Mouse (Mus musculus): ENCODE measurements at regions not wholly inside any gene's neighbourhood (a gene's known extent, or its start where the extent isn't known, plus 50 kb on each side); places are given as distances from the start of the nearest gene placed in this dataset.
A peak's percentile ranks its signal among the peaks of the same experiment; 100 is the strongest.

DNA sequence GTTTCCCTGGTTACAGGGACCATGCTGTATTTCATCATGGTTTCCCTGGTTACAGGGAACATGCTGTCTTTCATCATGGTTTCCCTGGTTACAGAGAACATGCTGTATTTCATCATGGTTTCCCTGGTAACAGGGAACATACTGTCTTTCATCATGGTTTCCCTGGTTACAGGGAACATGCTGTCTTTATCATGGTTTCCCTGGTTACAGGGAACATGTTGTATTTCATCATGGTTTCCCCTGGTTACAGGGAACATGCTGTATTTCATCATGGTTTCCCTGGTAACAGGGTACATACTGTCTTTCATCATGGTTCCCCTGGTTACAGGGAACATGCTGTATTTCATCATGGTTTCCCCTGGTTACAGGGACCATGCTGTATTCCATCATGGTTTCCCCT, 1579.5 kb downstream of the 4930444P10Rik start:
- Histone ChIP-seq H3K9me3 (ENCODE audit: low read length) (no peaks in the 10 kb centered on the region), H3K9ac (no peak overlapping the region), H3K27ac (ENCODE audit: low read depth, low read length) (no peak overlapping the region), H3K4me3 (ENCODE audit: low read depth, low read length) (no peak overlapping the region), H3K4me2 (ENCODE audit: low read depth) (no peak overlapping the region), H3K27me3 (ENCODE audit: insufficient read depth, low read length) (no peaks in the 10 kb centered on the region), H3K4me1 (ENCODE audit: insufficient read depth) (no peaks in the 10 kb centered on the region), H3K36me3 (ENCODE audit: insufficient read depth) (no peaks in the 10 kb centered on the region)
- DNase-seq (peak; percentile 77), ATAC-seq (peak; percentile 64; the same call in 1 of the 2 replicates)
- TF ChIP-seq CTCF (IDR thresholded peaks at IDR 0.05; ENCODE audit: low read depth), result no peak

DNA sequence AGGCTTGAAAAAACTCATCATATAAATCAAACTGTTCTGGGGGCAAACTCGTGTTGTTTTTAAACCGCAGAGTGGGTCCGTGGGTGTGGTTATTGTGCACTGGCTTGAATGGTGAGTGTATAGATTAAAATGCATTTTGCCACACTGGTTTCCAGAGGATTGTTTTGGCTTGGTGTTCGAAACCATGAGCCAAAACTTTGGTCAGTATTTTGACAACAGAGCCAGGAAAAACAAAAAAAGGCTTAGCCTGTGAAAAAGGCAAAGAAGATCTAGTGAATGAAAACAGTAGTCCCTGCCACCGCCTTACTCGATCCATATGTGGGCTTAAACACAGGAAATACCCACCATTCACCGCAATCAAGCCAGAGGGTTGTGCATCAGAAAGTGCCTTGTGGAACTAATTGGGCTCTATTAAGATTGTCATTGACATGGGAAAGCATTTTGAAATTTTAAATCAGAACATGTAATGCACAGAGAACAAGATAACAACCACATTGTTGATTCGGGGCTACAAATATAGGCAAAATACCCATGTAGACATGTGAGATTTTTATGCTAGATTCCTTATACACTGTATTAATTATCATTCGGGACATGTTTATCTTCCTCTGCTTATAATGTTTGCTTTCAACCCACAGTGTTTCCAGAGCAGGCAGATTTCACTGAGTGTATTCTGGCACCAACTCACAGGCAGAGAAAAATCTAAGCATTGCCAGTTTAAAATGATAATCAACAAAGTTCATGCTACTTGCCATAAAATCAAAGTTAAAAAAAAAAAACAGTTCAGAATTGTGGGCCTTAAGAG, 1580.4 kb downstream of the 4930444P10Rik start:
- DNase-seq (no peak), ATAC-seq (no peak)
- Histone ChIP-seq H3K27ac (ENCODE audit: low read depth, low read length) (no peak overlapping the region), H3K4me1 (ENCODE audit: insufficient read depth) (no peaks in the 10 kb centered on the region), H3K9me3 (ENCODE audit: low read length) (no peaks in the 10 kb centered on the region), H3K4me2 (ENCODE audit: low read depth) (no peak overlapping the region), H3K4me3 (ENCODE audit: low read depth, low read length) (no peak overlapping the region), H3K27me3 (ENCODE audit: insufficient read depth, low read length) (peaks cover 6% of the 10 kb centered on the region; the same call in 1 of the 2 replicates), H3K9ac (no peak overlapping the region), H3K36me3 (ENCODE audit: insufficient read depth) (no peaks in the 10 kb centered on the region)
- 41% methylated on average over 9 of the region's 9 CpGs for WGBS
- no peak for TF ChIP-seq CTCF (IDR thresholded peaks at IDR 0.05; ENCODE audit: low read depth)

DNA sequence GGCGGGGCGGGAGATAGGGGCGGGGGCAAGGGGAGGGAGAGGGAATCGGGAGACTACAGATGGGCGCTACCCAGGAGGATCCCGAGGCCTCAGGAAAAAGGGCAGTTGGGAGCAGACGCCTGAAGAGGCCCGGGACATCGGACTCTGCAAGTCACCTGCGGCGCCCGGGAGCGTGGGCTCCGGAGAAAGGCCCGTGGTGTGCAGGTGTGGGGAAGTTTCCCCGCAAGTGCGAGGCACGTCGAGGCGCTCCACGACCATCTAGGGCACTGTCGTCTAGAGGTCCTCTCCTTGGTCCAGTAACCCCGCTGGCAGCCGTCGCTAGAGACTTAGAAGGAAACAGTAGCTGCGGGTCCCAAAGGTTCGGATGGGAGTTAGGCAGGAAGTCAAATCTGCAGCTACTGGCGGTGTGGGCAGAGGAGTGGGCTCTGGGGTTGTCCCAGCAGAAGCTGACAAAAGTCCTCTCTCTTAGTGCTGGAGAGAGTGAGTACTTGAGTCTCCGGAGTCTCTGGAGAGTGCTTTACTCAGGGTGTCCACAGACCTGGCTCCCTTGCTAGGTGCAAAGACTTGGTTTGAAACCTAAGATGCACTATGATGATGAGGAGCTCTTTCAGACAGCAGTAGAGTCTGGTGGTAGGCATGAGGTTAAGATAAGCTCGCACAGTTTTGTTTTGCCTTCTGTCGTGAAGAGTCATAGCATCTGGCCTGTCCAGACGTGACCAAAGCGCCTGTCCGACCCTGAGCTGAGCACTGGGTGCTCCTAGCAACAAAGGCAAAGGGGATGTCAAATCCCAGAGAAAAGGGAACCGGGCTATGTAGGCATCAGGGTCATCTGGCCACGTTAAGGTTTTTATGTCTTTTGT, 1586.1 kb downstream of the 4930444P10Rik start:
- peaks cover 37% of the 10 kb centered on the region for H3K27me3 ChIP-seq (ENCODE audit: insufficient read depth, low read length)
- H3K36me3 ChIP-seq (ENCODE audit: insufficient read depth), result no peaks in the 10 kb centered on the region
- H3K9me3 ChIP-seq (ENCODE audit: low read length), result no peaks in the 10 kb centered on the region
- WGBS, result 11% methylated on average over 36 of the region's 36 CpGs
- H3K9ac ChIP-seq, result peak overlapping the region; percentile 41
- peak; percentile 19; the same call in 1 of the 2 replicates for ATAC-seq
- no peaks in the 10 kb centered on the region for H3K4me1 ChIP-seq (ENCODE audit: insufficient read depth)
- H3K27ac ChIP-seq (ENCODE audit: low read depth, low read length), result no peak overlapping the region
- H3K4me3 ChIP-seq (ENCODE audit: low read depth, low read length), result peak overlapping the region; percentile 33
- TF ChIP-seq CTCF (IDR thresholded peaks at IDR 0.05; ENCODE audit: low read depth), result no peak
- no peak for DNase-seq
- peak overlapping the region; percentile 58 for H3K4me2 ChIP-seq (ENCODE audit: low read depth)

DNA sequence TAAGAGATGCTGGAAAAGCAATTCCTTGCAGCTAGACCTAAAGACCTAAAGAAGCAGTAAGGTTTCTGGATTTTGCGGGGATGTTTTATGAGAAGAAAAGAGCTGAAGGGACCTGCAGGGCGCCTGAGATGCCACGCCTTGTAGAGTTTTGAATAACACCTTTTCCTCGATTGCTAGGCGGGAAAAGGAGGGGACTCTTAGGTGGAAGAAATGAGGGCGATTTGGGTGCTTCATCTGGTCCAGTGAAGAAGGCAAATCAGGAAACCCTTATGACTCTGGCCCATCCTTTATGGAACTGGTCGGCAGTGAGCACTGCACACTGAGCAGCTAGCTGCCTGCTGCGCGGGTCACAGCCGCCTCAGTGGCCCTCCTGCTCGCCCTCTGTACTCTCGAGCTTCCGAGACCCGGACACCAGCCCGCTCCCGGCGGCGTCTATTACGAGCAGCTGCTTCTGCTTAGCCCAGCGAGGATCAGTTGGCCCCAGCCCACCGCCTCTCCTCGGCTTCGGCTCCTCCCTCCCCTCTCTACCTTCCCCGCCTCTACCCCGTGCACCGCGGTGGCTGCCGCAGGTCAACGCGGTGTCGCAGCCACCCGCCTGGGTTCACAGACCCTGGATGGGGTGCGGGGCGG, 1586.8 kb downstream of the 4930444P10Rik start:
- Histone ChIP-seq H3K9ac (peak overlapping the region; percentile 41), H3K4me3 (ENCODE audit: low read depth, low read length) (peak overlapping the region; percentile 33), H3K36me3 (ENCODE audit: insufficient read depth) (no peaks in the 10 kb centered on the region), H3K9me3 (ENCODE audit: low read length) (no peaks in the 10 kb centered on the region), H3K27ac (ENCODE audit: low read depth, low read length) (no peak overlapping the region), H3K27me3 (ENCODE audit: insufficient read depth, low read length) (peaks cover 37% of the 10 kb centered on the region), H3K4me1 (ENCODE audit: insufficient read depth) (no peaks in the 10 kb centered on the region), H3K4me2 (ENCODE audit: low read depth) (peak overlapping the region; percentile 58)
- DNase-seq, result no peak
- peak; percentile 67 for ATAC-seq
- whole genome bisulfite sequencing, result 5% methylated on average over 32 of the region's 34 CpGs
- TF ChIP-seq CTCF (IDR thresholded peaks at IDR 0.05; ENCODE audit: low read depth), result no peak

DNA sequence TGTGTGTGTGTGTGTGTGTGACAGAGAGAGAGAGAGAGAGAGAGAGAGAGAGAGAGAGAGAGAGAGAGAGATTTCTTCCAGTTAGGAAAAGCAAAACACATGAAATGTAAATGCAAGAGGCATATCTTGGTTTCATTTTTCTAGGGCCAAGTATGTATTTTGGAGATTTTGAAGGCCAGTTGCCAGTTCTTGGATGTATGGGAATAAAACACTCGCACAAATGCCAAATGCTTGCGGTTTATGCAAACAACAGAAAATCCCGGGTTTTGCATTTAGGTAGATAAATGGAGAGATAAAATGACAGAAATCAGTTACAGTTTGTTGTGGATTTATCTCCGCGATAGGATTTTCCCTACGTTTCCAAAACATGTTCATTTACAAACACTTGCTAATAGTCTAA, 1587.4 kb downstream of the 4930444P10Rik start:
- no peak overlapping the region for H3K4me3 ChIP-seq (ENCODE audit: low read depth, low read length)

DNA sequence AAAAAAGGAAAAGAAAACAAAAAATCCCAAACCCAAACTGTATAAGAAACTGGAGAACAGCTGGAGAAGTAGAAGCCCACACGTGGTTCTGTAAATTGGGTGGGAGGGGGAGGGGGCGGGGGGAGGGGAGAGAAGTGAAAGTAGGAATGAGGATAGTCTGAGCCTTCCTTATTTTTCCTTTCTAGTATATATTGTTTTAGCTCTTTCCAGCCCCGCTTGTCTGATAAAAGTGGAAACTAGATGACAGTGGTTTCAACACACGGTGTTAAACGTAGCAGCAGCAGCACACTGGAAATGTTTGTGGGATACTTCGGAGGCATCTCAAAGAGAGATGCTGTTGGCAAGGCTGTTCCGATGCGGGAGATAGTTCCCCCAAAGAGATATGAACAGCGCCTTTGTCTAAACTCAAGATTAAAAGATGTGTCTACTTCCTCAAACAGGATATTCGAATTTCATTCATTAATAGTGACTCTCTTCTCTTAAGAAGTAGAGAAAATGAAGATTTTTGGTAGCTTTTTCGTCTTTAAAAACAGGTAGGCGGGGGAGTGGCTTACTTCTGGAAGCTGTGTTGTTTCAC, 1588.3 kb downstream of the 4930444P10Rik start:
- TF ChIP-seq CTCF (IDR thresholded peaks at IDR 0.05; ENCODE audit: low read depth), result no peak
- H3K9me3 ChIP-seq (ENCODE audit: low read length), result no peaks in the 10 kb centered on the region
- H3K4me1 ChIP-seq (ENCODE audit: insufficient read depth), result no peaks in the 10 kb centered on the region
- no peak overlapping the region for H3K4me2 ChIP-seq (ENCODE audit: low read depth)
- H3K36me3 ChIP-seq (ENCODE audit: insufficient read depth), result no peaks in the 10 kb centered on the region
- H3K9ac ChIP-seq, result no peak overlapping the region
- H3K27me3 ChIP-seq (ENCODE audit: insufficient read depth, low read length), result peaks cover 37% of the 10 kb centered on the region
- ATAC-seq, result no peak
- peak; percentile 79 for DNase-seq
- 6% methylated on average over 12 of the region's 12 CpGs for WGBS
- H3K4me3 ChIP-seq (ENCODE audit: low read depth, low read length), result no peak overlapping the region
- H3K27ac ChIP-seq (ENCODE audit: low read depth, low read length), result no peak overlapping the region

More for the DNA sequence above, 1587.4 kb downstream of the 4930444P10Rik start:
- no peak overlapping the region for H3K4me2 ChIP-seq (ENCODE audit: low read depth)
- ATAC-seq, result no peak
- no peak overlapping the region for H3K9ac ChIP-seq
- H3K36me3 ChIP-seq (ENCODE audit: insufficient read depth), result no peaks in the 10 kb centered on the region
- DNase-seq, result peak; percentile 61
- 9% methylated on average over 6 of the region's 6 CpGs for WGBS
- no peaks in the 10 kb centered on the region for H3K9me3 ChIP-seq (ENCODE audit: low read length)
- H3K4me1 ChIP-seq (ENCODE audit: insufficient read depth), result no peaks in the 10 kb centered on the region
- H3K27ac ChIP-seq (ENCODE audit: low read depth, low read length), result no peak overlapping the region
- TF ChIP-seq CTCF (IDR thresholded peaks at IDR 0.05; ENCODE audit: low read depth), result no peak
- H3K27me3 ChIP-seq (ENCODE audit: insufficient read depth, low read length), result peaks cover 37% of the 10 kb centered on the region

All from forebrain, postnatal 0 days (tissue).